In the genomic region with DNA sequence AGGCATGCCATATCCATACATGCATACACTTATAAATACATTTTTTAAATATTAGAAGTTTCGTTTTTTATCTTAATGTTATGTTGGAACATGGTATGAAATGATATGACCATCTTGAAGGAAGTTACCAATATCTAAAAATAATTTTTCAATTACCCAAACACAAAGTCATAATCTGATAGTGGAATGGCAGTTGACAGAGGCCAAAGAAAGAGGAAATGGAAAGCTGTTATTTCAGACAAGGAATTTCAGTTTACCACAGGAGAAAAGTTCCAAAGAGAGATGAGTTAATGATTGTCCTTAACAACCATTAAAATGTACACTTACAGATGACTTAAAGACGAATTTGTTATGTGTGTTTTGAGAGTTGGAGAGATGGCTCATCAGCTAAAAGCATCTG, we compare ENCODE assay signal across 25 mouse cellular contexts. TPM values are rescaled to one million over a fixed set of nuclear protein-coding genes. Genes with fewer than 3 reads are reported as not detected.
DNase-seq lines count a peak whose midpoint lies in the region; ATAC-seq and TF ChIP-seq lines count a peak whose summit lies in the region.
"Had no signal": no experiment of that assay in that cellular context is flagged by ENCODE, and none has a peak within 500 bp of the region (broad histone marks: within the 10 kb centered on the region; RNA-seq: fewer than 3 reads in every experiment).

No protein-coding gene starts in this region.

- H3K9me3 ChIP-seq in G1E (replicated peaks): no peaks in the 10 kb centered on the region
- no peaks in the 10 kb centered on the region for H3K9me3 ChIP-seq in liver, embryonic 12.5 days (replicated peaks)
- H3K9me3 ChIP-seq: embryonic facial prominence, embryonic 15.5 days; forebrain, embryonic 10.5 days; heart, embryonic 10.5 days; intestine, embryonic 15.5 days had no signal

- H3K27me3 ChIP-seq in G1E (ENCODE audit: insufficient read depth, low read length): no peaks in the 10 kb centered on the region
- no peaks in the 10 kb centered on the region for H3K27me3 ChIP-seq in liver, embryonic 12.5 days (replicated peaks)
- H3K27me3 ChIP-seq: embryonic facial prominence, embryonic 15.5 days; intestine, embryonic 15.5 days had no signal

- 44% methylated on average over 2 of the region's 2 CpGs for WGBS in liver, embryonic 12.5 days (ENCODE audit: insufficient replicate concordance)

- H3K4me1 ChIP-seq in G1E (ENCODE audit: insufficient read depth, low read depth, low read length): peaks cover 43% of the 10 kb centered on the region
- peaks cover 27% of the 10 kb centered on the region for H3K4me1 ChIP-seq in liver, embryonic 12.5 days
- H3K4me1 ChIP-seq: embryonic facial prominence, embryonic 15.5 days; heart, embryonic 10.5 days had no signal

- H3K4me3 ChIP-seq in G1E (ENCODE audit: low read depth, low read length): peak overlapping the region; percentile 13; the same call in 1 of the 2 replicates
- H3K4me3 ChIP-seq in liver, embryonic 12.5 days: no peak overlapping the region
- H3K4me3 ChIP-seq: embryonic facial prominence, embryonic 15.5 days; erythroblast, embryonic 14.5 days; forebrain, embryonic 10.5 days; gastrocnemius, adult 2 months; heart, embryonic 10.5 days; intestine, embryonic 15.5 days had no signal

- ATAC-seq in G1E (ENCODE audit: extremely low read depth, insufficient number of reproducible peaks, low FRiP score, poor library complexity, severe bottlenecking): peak; percentile 68
- ATAC-seq in liver, embryonic 12.5 days: no peak
- peak; percentile 7; the same call in 1 of the 2 replicates for ATAC-seq in megakaryocyte-erythroid progenitor cell, adult 5-6 weeks (replicated peaks; ENCODE audit: low FRiP score, low TSS enrichment, poor library complexity, severe bottlenecking)
- ATAC-seq: CD4-positive, CD25-positive, alpha-beta regulatory T cell, adult 4 months; forebrain, embryonic 14.5 days; intestine, embryonic 15.5 days had no signal

- no peak overlapping the region for H3K4me2 ChIP-seq in liver, embryonic 12.5 days
- H3K4me2 ChIP-seq: embryonic facial prominence, embryonic 15.5 days; hindbrain, embryonic 14.5 days; intestine, embryonic 15.5 days had no signal

- no peak for TF ChIP-seq CTCF in G1E (IDR thresholded peaks at IDR 0.05; ENCODE audit: low read depth, low read length)

- H3K9ac ChIP-seq in liver, embryonic 12.5 days: no peak overlapping the region
- H3K9ac ChIP-seq: embryonic facial prominence, embryonic 15.5 days; hindbrain, embryonic 14.5 days; intestine, embryonic 15.5 days had no signal

- H3K27ac ChIP-seq in liver, embryonic 12.5 days: 0 out of 2 replicates have a peak overlapping the region, but pooled peaks have one; percentile 30
- H3K27ac ChIP-seq: embryonic facial prominence, embryonic 15.5 days; forebrain, embryonic 10.5 days; gastrocnemius, adult 2 months; heart, embryonic 10.5 days; hindbrain, embryonic 14.5 days; intestine, embryonic 15.5 days had no signal

- H3K36me3 ChIP-seq in G1E (replicated peaks): peaks cover 44% of the 10 kb centered on the region
- H3K36me3 ChIP-seq in liver, embryonic 12.5 days: peaks cover 74% of the 10 kb centered on the region

- DNase-seq in G1E (ENCODE audit: low spot score) (peak; percentile 14), MEL-GATA-1-ER (ENCODE audit: extremely low read depth, low read depth) (peak; percentile 59)
- no peak for DNase-seq in urinary bladder, adult 18-20 months (ENCODE audit: low spot score in 2 of 2)
- no peak for DNase-seq in ovary, adult 18-20 months (ENCODE audit: low spot score)
- DNase-seq in urinary bladder, postnatal 10 days (ENCODE audit: low spot score): no peak
- DNase-seq: adrenal gland, adult 8-10 months; B cell, adult 2 months; cerebellum, adult 18-20 months; cerebellum, adult 9-11 months; cerebellum, postnatal 36 days; embryo, embryonic 11 days; gastrocnemius, adult 2 months; gastrocnemius, postnatal 36 days; heart, adult 18-20 months; heart, postnatal 14 days had no signal

RNA-seq across cellular contexts. Expression of a gene that starts 41.4 kb away (rescaled TPM):
- total RNA-seq in G1E (2014; fragmentation: Nextera tagmentation) (569 and 608 TPM in 2 replicates), G1E (2017) (323 and 358 TPM in 2 replicates)
- 135 and 136 TPM in 2 replicates for polyA plus RNA-seq in G1E (2012)
- 60.2 and 62.6 TPM in 2 replicates for polyA plus RNA-seq in liver, embryonic 12.5 days (2016; fragmentation: Nextera tagmentation; extraction: Ambion mirVana)
- total RNA-seq in megakaryocyte-erythroid progenitor cell, adult 5-6 weeks (2014; fragmentation: Nextera tagmentation): 153 and 199 TPM in 2 replicates
- 175 and 204 TPM in 2 replicates for total RNA-seq in megakaryocyte-erythroid progenitor cell, adult 5-6 weeks (2017)

Comparison
In these comparisons a context has a peak if more than half of its experiments do, and no peak if none do; other contexts are left out.
1. DNase-seq: peak in G1E (single experiment) and MEL-GATA-1-ER (single experiment); none in urinary bladder, adult 18-20 months (0 of 2), ovary, adult 18-20 months (single experiment) and urinary bladder, postnatal 10 days (single experiment).